Mouse (Mus musculus) gastrocnemius, postnatal 4 days (tissue): Measurements from ENCODE around the gene Hebp1. TPM values are rescaled to one million over a fixed set of nuclear protein-coding genes. Genes with fewer than 3 reads are reported as not detected.

ENCODE experiments used
- DNase-seq, 2 experiments: peaks; one replicate each; pipeline ENCODE4 v3.0.0; 2021 to 2022; ENCODE audit warnings: low spot score in 2 of 2, mixed read lengths in 2 of 2
- total RNA-seq, 2 experiments: library from RNA; stranded (reverse); gene quantifications; 2 replicates each; pipeline ENCODE4 v1.2.3; 2021

Gene Hebp1
- total RNA-seq, 2 experiments from 2014 or later = 20.7 to 30.2 TPM

DNA sequence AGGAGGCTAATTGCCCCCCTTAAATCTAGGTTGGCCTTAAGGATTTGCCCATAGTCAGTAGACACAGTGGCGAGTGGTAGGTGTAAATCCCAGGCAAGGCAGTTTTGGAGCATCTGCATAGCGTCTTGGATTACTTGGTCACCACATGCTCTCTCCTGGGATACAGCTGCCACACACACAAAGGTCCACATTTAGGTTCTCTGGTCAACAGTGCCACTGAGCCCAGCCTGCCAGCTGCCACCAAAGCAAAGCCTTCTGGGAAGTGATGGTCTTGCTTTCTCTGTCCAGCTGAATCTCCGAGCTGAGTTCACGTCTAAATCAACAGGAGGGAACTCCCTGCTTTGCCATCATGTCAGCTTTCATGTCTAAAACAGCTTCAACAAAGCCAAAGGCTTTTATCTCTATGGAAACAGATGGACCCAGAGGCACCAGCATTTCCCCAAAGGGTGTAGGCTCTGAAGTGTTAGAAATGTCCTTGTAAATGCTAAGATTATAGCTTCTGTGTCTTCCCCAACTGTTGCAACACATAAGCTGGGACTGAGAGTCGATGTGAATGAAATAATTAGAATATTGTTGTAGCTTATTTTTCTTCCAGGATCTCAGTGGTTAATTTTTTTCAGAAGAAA is 73.0 kb downstream of the Hebp1 start:
- DNase-seq = no peak

DNA sequence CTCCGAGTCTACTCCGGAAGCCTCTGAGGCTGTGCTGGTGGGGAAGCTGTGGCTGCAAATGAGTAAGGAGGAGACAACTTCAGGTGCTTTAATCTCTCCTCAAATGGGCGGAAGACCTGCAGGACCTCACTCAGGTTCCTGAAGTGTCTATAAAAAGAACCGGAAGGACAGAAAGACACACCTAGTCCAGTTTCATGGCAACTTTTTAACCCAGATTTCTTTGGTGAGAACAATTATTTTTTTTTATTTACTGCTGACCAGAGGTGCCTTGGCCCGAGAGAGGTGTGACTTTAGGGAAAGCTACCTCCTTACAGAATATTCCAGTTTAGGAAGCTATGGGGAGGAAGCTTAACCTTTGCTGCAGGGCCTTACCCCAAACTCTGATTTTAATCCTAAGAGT is 79.6 kb downstream of the Hebp1 start, which contains the start of gene Gprc5d:
Gprc5d (minus strand) TSS at position 101 of the 400 bp plus-strand sequence.
- DNase-seq = no peak

DNA sequence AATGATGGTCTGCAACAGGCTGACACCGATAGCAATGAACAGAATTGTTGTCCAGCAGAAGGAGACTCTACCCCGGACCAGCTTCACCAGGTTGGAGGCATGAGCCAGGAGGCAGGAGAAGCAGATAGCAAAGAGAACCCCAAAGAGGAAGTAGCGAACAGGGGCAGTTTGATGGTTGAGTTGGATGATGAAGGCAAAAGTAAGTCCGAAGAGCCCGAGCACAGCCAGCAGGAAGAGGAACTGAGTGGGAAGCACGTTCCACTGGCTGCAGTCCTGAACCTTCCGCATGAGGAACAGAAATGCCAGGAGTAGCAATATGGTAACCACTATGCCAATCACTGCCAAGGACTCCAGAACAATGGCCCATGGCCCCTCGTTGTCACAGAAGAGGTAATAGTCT is 81.3 kb downstream of the Hebp1 start:
- DNase-seq = no peak

DNA sequence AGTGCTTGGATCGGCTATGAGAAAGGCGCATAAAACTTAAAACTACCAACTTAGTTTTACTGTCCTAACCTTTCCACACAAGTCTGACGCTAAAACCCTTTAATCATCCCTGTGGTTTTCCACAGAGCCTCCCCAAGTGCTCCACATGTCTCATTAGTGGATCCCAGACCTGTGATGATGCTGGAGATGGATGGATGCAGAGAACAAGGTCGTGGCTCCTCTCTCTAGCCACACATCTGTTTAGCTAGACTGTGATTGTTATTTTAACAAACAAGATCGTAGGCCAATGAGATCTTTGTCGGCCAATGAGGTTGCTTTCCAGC is 84.7 kb downstream of the Hebp1 start:
- DNase-seq = no peak

DNA sequence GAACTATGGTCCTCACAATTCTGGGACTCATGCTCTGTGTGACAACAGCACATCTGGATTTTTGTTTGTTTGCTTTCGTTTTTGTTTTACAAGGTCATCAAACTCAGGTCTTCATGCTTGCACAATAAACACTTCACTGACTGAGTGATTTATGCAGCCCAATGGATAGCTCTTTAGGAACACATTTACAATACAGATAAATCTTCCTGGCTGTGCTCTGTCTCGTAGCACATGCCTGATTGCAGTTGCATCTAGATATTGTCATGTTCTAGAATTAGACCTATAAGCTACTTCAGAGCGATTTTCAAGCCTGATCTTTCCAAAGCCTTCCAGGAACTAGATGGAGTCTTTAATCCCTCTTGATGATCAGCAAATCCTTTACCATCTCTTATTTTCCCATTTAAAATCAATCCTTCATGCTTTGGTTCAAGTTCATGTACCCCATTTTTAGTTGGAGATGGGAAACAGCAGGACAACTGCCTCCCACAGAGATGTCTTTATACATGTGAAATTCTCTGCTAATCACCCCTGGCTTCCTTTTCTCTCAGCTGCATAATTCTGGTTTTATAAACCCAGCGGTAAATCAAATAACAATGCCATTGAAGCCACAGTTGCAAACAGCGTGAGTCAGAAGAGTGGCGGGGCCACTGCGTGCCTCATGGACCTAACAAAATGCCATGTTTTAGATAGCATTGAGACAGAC is 85.3 kb downstream of the Hebp1 start:
- DNase-seq = no peak

DNA sequence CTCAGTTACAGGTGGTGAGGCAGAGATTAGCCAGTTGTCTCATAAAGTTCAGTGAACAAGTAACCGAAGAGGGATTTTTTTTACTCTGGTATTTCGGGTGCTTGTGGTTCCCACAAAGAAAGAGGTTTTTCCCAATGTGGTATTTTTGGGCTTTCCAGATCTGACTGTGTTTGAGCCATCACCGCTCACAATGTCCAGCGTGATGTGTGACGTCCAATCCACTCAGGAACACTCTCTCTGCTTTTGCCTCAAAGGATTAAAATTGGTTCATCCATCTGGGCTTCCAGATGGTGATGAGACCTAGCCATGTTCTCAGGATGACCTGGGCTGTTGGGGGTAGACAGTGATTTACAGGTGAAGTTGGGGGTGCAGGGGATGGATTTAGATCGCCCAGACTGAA is 90.8 kb downstream of the Hebp1 start:
- DNase-seq = no peak

DNA sequence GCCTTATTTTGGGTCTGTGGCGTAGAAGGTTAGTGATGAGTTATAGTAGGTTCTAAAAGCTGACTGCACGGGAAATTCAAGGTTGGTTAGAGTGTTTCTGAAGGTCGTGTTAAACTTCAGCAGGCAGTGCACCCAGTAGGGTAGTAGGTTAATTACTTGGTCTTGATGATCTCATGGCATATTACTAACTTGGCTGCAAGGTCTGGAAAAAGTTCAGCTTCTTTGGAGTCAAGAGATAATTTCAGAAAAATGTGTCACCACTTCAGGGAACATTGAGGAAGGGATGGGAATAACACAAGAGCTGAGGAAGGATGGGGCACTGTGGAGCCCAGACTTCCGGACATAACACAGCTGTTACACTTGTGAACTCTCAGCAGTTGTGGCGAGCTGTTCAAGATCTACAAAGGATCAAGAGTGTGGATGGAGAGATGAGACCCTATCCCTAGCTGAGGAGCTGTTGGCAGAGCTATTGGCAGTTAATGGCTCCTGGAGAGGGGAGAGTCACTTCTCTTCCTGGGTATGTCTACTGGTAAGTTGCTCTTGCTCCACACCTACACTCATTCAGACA is 95.0 kb downstream of the Hebp1 start:
- DNase-seq = no peak

DNA sequence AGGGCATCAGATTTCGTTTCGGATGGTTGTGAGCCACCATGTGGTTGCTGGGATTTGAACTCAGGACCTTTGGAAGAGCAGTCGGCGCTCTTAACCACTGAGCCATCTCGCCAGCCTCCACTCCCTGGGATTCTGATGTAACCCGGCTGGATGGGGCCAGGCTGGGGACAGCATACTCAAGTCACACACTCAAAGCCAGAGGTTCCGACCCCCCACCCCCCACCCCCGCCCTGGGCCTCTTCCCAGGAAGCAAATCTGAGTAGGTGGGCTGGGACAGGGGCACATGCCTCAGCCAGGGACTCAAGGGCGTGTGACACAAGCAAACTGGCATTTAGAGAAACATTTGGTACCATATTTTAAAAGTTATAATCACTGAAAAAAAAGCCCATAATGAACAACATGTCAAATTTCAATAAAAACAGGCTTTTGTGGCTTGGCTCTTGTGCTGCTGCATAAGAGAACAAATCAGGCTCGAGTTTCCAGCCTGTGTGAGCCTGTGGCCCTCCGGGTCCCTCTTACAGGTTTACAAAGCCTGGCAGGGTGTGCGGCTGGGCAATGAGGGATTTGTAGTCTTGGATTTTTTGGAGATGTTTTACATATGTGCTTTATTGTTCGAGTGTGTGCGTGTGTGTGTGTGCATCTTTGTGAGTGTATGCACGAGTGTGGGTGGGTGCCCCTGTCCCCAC is 96.9 kb downstream of the Hebp1 start:
- DNase-seq = no peak

DNA sequence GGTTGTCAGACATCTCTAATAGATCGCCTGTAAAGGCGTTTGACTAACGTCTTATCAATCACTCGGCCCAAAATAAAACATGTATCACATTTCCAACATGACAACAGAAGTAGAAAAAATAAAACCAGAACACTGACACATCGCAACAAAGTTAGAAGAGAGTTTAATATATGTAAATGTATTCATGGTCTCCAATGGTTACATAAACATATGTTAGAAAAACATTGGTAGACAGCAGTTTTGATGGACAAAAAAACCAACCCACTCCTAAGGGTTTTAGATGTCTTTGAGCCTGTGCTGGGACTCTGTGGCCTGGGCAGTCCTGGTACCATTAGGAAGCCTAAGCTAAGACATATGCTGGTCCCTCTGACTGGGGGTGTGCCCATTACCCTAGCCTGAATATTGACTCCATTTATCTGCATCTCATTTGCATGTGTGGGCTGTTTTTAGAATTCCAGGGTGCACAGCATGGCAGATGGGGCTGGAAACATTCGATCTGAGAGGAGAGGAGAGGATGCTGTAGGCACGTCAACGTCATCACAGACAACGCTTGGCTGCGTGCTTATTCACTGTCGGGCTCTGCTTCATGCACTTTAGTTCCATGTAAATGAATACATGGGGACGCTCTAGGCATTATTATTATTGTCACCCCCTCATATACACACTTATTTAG is 104.9 kb downstream of the Hebp1 start:
- DNase-seq = no peak

DNA sequence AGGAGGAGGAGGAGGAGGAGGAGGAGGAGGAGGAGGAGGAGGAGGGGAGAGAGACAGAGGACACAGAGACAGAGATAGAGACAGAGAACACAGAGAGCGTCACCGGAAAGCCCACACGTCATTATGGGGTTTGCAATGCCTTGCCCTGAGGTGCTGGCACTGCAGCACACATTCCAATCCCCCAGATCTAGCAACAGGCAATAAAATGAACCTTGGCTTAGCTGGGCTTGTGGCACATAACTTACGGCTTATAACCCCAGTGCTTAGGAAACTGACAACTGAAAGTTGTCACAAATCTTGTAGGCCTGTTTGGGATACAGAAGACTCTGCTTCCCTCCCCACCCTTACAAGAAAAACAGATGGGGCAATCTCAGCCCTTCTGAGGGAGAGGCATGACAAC is 107.2 kb downstream of the Hebp1 start:
- no peak for DNase-seq

DNA sequence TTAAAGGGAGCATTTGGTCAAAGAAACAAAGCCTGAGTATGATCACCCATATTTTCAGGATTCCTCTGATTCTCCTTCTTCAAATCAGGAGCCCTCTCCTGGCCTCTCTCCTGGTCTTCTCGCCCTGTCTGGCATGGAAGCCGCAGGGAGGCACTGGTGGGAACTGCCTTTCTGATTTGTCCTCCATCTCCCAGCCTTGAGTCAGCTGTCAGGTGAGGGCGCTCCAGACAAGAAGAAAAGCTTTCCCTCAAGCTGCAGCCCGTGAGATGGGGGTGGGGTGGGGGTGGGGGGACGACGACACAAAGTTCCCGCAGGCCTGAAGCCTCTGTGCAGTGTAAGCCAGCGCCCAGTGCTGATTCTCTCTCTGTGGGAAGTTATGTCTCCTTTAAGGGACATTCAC is 108.0 kb downstream of the Hebp1 start:
- peak in 1 of 2 experiments; percentile 25 for DNase-seq

DNA sequence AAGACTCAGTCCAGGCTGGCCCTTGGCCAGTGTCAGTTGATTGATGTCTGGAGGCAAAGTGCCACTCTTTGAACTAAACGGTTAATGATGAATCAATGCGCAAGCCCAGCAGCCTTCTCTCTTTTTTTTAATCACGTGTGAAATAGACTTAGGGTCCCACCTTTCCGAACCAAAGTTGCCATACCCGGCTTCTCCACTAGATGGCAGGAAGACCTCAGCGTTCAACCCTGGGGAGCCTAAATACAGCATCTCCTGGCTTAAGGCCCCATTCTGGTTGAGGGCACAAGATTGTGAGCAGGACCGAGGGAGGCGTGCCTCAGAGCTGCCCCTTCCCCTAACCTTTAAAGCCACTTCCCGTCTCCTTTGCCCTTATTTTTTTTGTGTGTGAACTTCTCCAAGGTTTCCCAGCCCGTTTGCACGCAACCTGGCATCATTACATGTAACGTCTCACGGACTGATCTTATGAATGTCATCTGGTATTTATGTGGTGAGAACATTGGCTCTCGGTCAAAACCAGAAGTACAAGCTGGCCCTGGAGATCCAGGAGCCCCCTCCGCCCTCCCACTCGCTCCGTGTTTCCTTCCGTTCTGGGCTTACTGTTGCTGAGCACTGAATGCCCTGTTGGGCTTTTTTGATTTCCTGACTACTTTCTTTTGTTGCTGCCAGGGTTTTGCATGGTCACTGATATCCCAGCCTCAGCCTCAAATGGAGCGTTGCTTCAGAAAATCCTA is 109.9 kb downstream of the Hebp1 start:
- peak; percentile 55 to 78 for DNase-seq

Other genes with a start within 250 kb of the Hebp1 start
- gene Apold1, start 216.3 kb downstream of the Hebp1 start, total RNA-seq = 1 to 10 TPM; 7.0 to 7.6 TPM
- gene Ddx47, start 186.4 kb downstream of the Hebp1 start, total RNA-seq = 10 to 100 TPM; 42.1 to 53.6 TPM
- gene Gprc5a, start 132.4 kb downstream of the Hebp1 start, total RNA-seq = 1 to 10 TPM; 1.3 to 1.5 TPM
- not detected for gene Gprc5d, start 79.7 kb downstream of the Hebp1 start, total RNA-seq
- 1 to 10 TPM; 6.0 to 6.5 TPM for gene Fam234b, start within 50 bp of the Hebp1 start, total RNA-seq
- 1 to 10 TPM in 1 of 2 experiments, under 1 TPM in 1; 0.78 to 1.1 TPM for gene Gsg1, start 56.3 kb upstream of the Hebp1 start, total RNA-seq
- gene Pbp2, start 112.4 kb upstream of the Hebp1 start, total RNA-seq = under 1 TPM in 1 of 2 experiments, not detected in 1; 0.49 TPM
- 100 to 1,000 TPM; 241 to 251 TPM for gene Emp1, start 164.5 kb upstream of the Hebp1 start, total RNA-seq